ENCODE assay signal across 14 mouse cellular contexts in the genomic region with DNA sequence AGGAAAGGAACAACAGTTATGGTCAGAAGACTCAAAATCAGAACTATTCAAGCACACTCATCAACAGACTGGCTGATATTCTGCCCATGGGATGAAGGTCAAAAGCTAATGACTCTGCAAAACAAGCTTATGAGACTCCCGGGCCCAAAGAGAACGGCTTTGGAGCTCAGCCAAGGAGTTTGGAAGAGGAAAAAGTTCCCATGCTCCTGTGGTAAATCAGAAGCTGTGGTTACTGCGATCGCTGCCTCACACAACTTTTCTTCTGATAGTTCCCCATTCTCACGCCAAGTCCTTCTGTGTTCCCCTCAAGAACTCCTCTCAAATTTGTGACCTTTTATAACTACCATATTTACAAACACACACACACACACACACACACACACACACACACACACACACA. TPM values are rescaled to one million over a fixed set of nuclear protein-coding genes. Genes with fewer than 3 reads are reported as not detected.
DNase-seq lines count a peak whose midpoint lies in the region; ATAC-seq and TF ChIP-seq lines count a peak whose summit lies in the region.
"Had no signal": no experiment of that assay in that cellular context is flagged by ENCODE, and none has a peak within 500 bp of the region (broad histone marks: within the 10 kb centered on the region; RNA-seq: fewer than 3 reads in every experiment).

No protein-coding gene starts in this region.

- 49% methylated on average over 5 of the region's 5 CpGs for WGBS in kidney, adult 2 months
- 51% methylated on average over 5 of the region's 5 CpGs for WGBS in kidney, embryonic 15.5 days
- 44% methylated on average over 5 of the region's 5 CpGs for WGBS in neural tube, embryonic 15.5 days

- no peak overlapping the region for H3K4me2 ChIP-seq in kidney, embryonic 15.5 days
- no peak overlapping the region for H3K4me2 ChIP-seq in neural tube, embryonic 15.5 days

- no peaks in the 10 kb centered on the region for H3K9me3 ChIP-seq in kidney, embryonic 15.5 days (replicated peaks)
- H3K9me3 ChIP-seq in neural tube, embryonic 15.5 days (replicated peaks) = no peaks in the 10 kb centered on the region
- H3K9me3 ChIP-seq: G1E had no signal

- peak; percentile 10 for DNase-seq in kidney, adult 2 months
- peak; percentile 14 to 27 for DNase-seq in spleen, postnatal 36 days (ENCODE audit: low spot score in 2 of 2)
- no peak for DNase-seq in spleen, postnatal 4 days (ENCODE audit: low spot score in 2 of 2)
- DNase-seq: embryo, embryonic 11 days; thymus, postnatal 25 days had no signal

- no peak overlapping the region for H3K27ac ChIP-seq in kidney, adult 2 months (ENCODE audit: insufficient read depth, low read depth, low read length)
- H3K27ac ChIP-seq in kidney, embryonic 15.5 days = no peak overlapping the region
- no peak overlapping the region for H3K27ac ChIP-seq in neural tube, embryonic 15.5 days (replicated peaks)

- TF ChIP-seq POLR2A in kidney, adult 2 months (IDR thresholded peaks at IDR 0.05; ENCODE audit: low read depth, low read length) = no peak

- no peak overlapping the region for H3K9ac ChIP-seq in kidney, embryonic 15.5 days
- no peak overlapping the region for H3K9ac ChIP-seq in neural tube, embryonic 15.5 days (replicated peaks)

- no peak overlapping the region for H3K4me3 ChIP-seq in kidney, adult 2 months (ENCODE audit: insufficient read depth, low read depth, low read length)
- no peak overlapping the region for H3K4me3 ChIP-seq in kidney, embryonic 15.5 days (replicated peaks)
- H3K4me3 ChIP-seq in neural tube, embryonic 15.5 days (replicated peaks) = no peak overlapping the region

- H3K36me3 ChIP-seq in kidney, adult 2 months (ENCODE audit: control insufficient read depth, insufficient read depth, low read length) = no peaks in the 10 kb centered on the region
- no peaks in the 10 kb centered on the region for H3K36me3 ChIP-seq in kidney, embryonic 15.5 days
- no peaks in the 10 kb centered on the region for H3K36me3 ChIP-seq in neural tube, embryonic 15.5 days
- H3K36me3 ChIP-seq: G1E had no signal

- no peaks in the 10 kb centered on the region for H3K4me1 ChIP-seq in kidney, adult 2 months (ENCODE audit: control insufficient read depth, insufficient read depth, low read length)
- H3K4me1 ChIP-seq in kidney, embryonic 15.5 days = no peaks in the 10 kb centered on the region
- no peaks in the 10 kb centered on the region for H3K4me1 ChIP-seq in neural tube, embryonic 15.5 days

- no peaks in the 10 kb centered on the region for H3K27me3 ChIP-seq in kidney, adult 2 months (replicated peaks; ENCODE audit: control insufficient read depth, insufficient read depth, low read length)
- H3K27me3 ChIP-seq in kidney, embryonic 15.5 days = no peaks in the 10 kb centered on the region
- no peaks in the 10 kb centered on the region for H3K27me3 ChIP-seq in neural tube, embryonic 15.5 days (replicated peaks)

- no peak for ATAC-seq in kidney, embryonic 15.5 days (replicated peaks; ENCODE audit: low FRiP score)
- ATAC-seq in granulocyte monocyte progenitor cell, adult 5-6 weeks (replicated peaks; ENCODE audit: poor library complexity, severe bottlenecking) = peak; percentile 65; the same call in 1 of the 2 replicates
- ATAC-seq in erythroid progenitor cell, adult 5-6 weeks (replicated peaks; ENCODE audit: low FRiP score, poor library complexity, severe bottlenecking) = no peak
- ATAC-seq in neural tube, embryonic 15.5 days (ENCODE audit: low FRiP score) = no peak; the same call in 1 of the 2 replicates
- ATAC-seq: inflammation-experienced regulatory T-cells, adult 6 months had no signal

- TF ChIP-seq CTCF in kidney, adult 2 months (conservative IDR thresholded peaks at IDR 0.05; ENCODE audit: insufficient read depth, insufficient read length, low read depth, low read length) = no peak

RNA-seq across cellular contexts. Expression of a gene that starts 21.4 kb away (rescaled TPM):
- not detected in 2 replicates for polyA plus RNA-seq in kidney, adult 2 months (2012; rRNA removed)
- not detected in 2 replicates for polyA plus RNA-seq in kidney, embryonic 15.5 days (2015; fragmentation: Nextera tagmentation; extraction: Ambion mirVana)
- total RNA-seq in granulocyte monocyte progenitor cell, adult 5-6 weeks (2014; fragmentation: Nextera tagmentation) = not detected in 2 replicates
- total RNA-seq in granulocyte monocyte progenitor cell, adult 5-6 weeks (2017) = not detected in 2 replicates
- not detected in 2 replicates for total RNA-seq in erythroid progenitor cell, adult 5-6 weeks (2015; ENCODE audit: low replicate concordance)
- total RNA-seq in erythroid progenitor cell, adult 5-6 weeks (2017; ENCODE audit: low replicate concordance) = not detected in 2 replicates
- polyA plus RNA-seq in neural tube, embryonic 15.5 days (2015; fragmentation: Nextera tagmentation; extraction: Ambion mirVana) = not detected in 2 replicates
- polyA plus RNA-seq: G1E; inflammation-experienced regulatory T-cells, adult 6 months; lung, embryonic 16.5 days; neural tube, embryonic 11.5 days; spleen, adult 2 months had no signal

Comparison
In these comparisons a context has a peak if more than half of its experiments do, and no peak if none do; other contexts are left out.
1. DNase-seq: peak in kidney, adult 2 months (single experiment) and spleen, postnatal 36 days (2 of 2); none in spleen, postnatal 4 days (0 of 2).